ENCODE assay signal across 8 mouse cellular contexts in the genomic region with DNA sequence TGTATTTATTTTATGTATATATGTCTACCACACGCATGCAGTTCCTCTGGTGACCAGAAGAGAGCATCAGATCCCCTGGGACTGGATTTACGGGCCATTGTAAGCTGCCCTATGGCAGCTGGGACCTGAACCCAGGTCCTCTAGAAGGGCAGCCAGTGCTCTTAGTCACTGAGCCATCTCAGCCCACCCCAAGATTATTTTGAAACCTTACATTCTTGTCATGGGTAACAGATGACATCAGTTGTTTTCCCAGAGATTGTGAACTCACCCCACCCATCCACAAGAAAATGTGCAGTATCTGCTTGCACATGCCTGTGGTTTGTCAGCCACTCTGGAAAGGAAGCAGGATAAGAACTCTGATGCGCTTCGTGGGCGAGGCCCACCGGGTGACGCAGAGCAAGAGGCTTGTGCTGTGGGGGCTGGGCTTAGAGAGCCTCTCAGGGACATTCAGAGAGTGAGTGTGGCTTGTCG. TPM values are rescaled to one million over a fixed set of nuclear protein-coding genes. Genes with fewer than 3 reads are reported as not detected.
A peak's percentile ranks its signal among the peaks of the same experiment; 100 is the strongest.
DNase-seq lines count a peak whose midpoint lies in the region; ATAC-seq and TF ChIP-seq lines count a peak whose summit lies in the region.

No protein-coding gene starts in this region.

- H3K27ac ChIP-seq in thymus, adult 2 months (ENCODE audit: control insufficient read depth, insufficient read depth, low read length): no peak overlapping the region
- peak overlapping the region; percentile 73 for H3K27ac ChIP-seq in gastrocnemius, adult 2 months

- H3K36me3 ChIP-seq in thymus, adult 2 months (ENCODE audit: control insufficient read depth, insufficient read depth, low read length): peaks cover 22% of the 10 kb centered on the region

- no peak for TF ChIP-seq CTCF in thymus, adult 2 months (IDR thresholded peaks at IDR 0.05; ENCODE audit: borderline replicate concordance, control insufficient read depth, extremely low read depth, insufficient read depth, low read length, poor library complexity)
- peak; percentile 57 for TF ChIP-seq CTCF in gastrocnemius, adult 2 months (IDR thresholded peaks at IDR 0.05)

- no peak for TF ChIP-seq POLR2A in thymus, adult 2 months (IDR thresholded peaks at IDR 0.05; ENCODE audit: control insufficient read depth, extremely low read depth, insufficient read depth, low read length, poor library complexity)

- intact Hi-C loops in gastrocnemius, adult 2 months (cut with DNase I): no loop called here

- H3K4me1 ChIP-seq in thymus, adult 2 months (replicated peaks; ENCODE audit: control insufficient read depth, insufficient read depth, low read length): no peaks in the 10 kb centered on the region

- no peak overlapping the region for H3K4me3 ChIP-seq in thymus, adult 2 months (ENCODE audit: control insufficient read depth, insufficient read depth, low read length)
- no peak overlapping the region for H3K4me3 ChIP-seq in gastrocnemius, adult 2 months

- no peaks in the 10 kb centered on the region for H3K27me3 ChIP-seq in thymus, adult 2 months (ENCODE audit: control insufficient read depth, insufficient read depth, low read length)

- WGBS in thymus, adult 2 months: 56% methylated on average over 8 of the region's 8 CpGs

- no peak for ATAC-seq in erythroblast, adult 5-6 weeks (replicated peaks; ENCODE audit: low FRiP score, poor library complexity, severe bottlenecking)

- DNase-seq in thymus, adult 2 months: peak; percentile 14
- DNase-seq in thymus, postnatal 10 days (ENCODE audit: low spot score in 2 of 2): no peak
- peak; percentile 80 for DNase-seq in gastrocnemius, adult 2 months
- DNase-seq in kidney, postnatal 14 days: peak; percentile 69
- peak; percentile 87 for DNase-seq in skeletal muscle tissue, adult 2 months (ENCODE audit: low read depth, low spot score)
- no peak for DNase-seq in cerebellum, postnatal 25 days
- no peak for DNase-seq in adrenal gland, adult 8-10 months

RNA-seq across cellular contexts. Expression of gene Eif4g3, which starts 37.9 kb away (rescaled TPM):
- 72.1 TPM in 2 replicates for polyA plus RNA-seq in thymus, adult 2 months (2012; rRNA removed)
- 100 to 1,000 TPM; 108 to 145 TPM for total RNA-seq in gastrocnemius, adult 2 months (2021)
- 100 to 1,000 TPM in 3 of 4 experiments, 10 to 100 TPM in 1; 97.4 to 133 (median 119) TPM for total RNA-seq in adrenal gland, adult 8-10 months (2022)
- 21.1 and 23.6 TPM in 2 replicates for total RNA-seq in erythroblast, adult 5-6 weeks (2015; ENCODE audit: low replicate concordance)
- total RNA-seq in erythroblast, adult 5-6 weeks (2017; ENCODE audit: low replicate concordance): 11.3 and 14.2 TPM in 2 replicates

Comparison
In these comparisons a context has a peak if more than half of its experiments do, and no peak if none do; other contexts are left out.
1. DNase-seq: peak in thymus, adult 2 months (single experiment), gastrocnemius, adult 2 months (single experiment), kidney, postnatal 14 days (single experiment) and skeletal muscle tissue, adult 2 months (single experiment); none in thymus, postnatal 10 days (0 of 2), cerebellum, postnatal 25 days (0 of 2) and adrenal gland, adult 8-10 months (single experiment).